Mouse (Mus musculus) heart, embryonic 10.5 days (tissue): ENCODE measurements around the gene Lamtor3. TPM values are rescaled to one million over a fixed set of nuclear protein-coding genes. Genes with fewer than 3 reads are reported as not detected.

Experiments used
- DNase-seq: peaks from one replicate; pipeline ENCODE4 v3.0.0-alpha.2; 2017; ENCODE audit warnings: low spot score
- H3K27ac ChIP-seq: fragments of 300-500 bp; sonication (generic); 2 replicates; pipeline ENCODE4 v1.5.1; 2016; ENCODE audit warnings: mild to moderate bottlenecking
- H3K27me3 ChIP-seq: fragments of 300-500 bp; sonication (generic); 2 replicates; pipeline ENCODE4 v1.6.1; 2016; ENCODE audit warnings: mild to moderate bottlenecking; ENCODE audit not compliant: poor library complexity, insufficient read depth, severe bottlenecking
- H3K36me3 ChIP-seq: fragments of 300-500 bp; sonication (generic); 2 replicates; pipeline ENCODE4 v1.6.1; 2016; ENCODE audit warnings: mild to moderate bottlenecking, moderate library complexity
- H3K4me1 ChIP-seq: fragments of 300-500 bp; sonication (generic); 2 replicates; pipeline ENCODE4 v1.6.1; 2016; ENCODE audit warnings: mild to moderate bottlenecking
- H3K4me3 ChIP-seq: fragments of 300-500 bp; sonication (generic); 2 replicates; pipeline ENCODE4 v1.5.1; 2016; ENCODE audit warnings: mild to moderate bottlenecking, moderate library complexity
- H3K9me3 ChIP-seq: fragments of 300-500 bp; sonication (generic); 2 replicates; pipeline ENCODE4 v1.6.1; 2016; ENCODE audit warnings: mild to moderate bottlenecking, moderate library complexity
- WGBS: fragments of 180-500 bp; shearing (Covaris S2); methylation state at CpG from one replicate; pipeline ENCODE4 v1.1.7; 2016; 5-methylcytosine and 5-hydroxymethylcytosine counted together
- polyA plus RNA-seq: library from polyadenylated mRNA; unstranded; fragments of >200 nt; fragmentation: Nextera tagmentation; extraction: Ambion mirVana; gene quantifications from 2 replicates; pipeline ENCODE4 v1.2.1, GENCODE M21; 2016

Gene Lamtor3
- polyA plus RNA-seq, 1 experiment from 2014 or later, result 99.2 TPM

DNA sequence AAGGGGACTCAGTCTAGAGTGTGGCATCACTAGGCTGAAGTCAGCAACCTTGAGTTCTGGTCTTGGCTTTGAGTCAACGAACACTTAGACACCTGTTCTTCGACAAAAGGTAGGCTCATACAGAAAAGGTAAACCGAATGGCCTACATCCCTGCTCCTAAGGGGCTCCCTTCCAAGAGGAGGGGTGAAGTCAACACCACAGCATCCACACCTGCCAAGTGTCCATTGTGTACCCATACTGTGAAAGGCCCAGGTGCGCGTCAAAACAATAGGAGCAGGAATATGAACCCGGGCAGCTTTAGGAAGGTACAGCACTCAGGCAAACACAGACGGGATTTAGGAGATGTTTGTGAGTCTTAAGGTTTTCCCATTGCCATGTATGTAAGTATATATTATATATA, 54.7 kb downstream of the Lamtor3 start:
- no peak for DNase-seq
- no peak overlapping the region for H3K27ac ChIP-seq
- H3K36me3 ChIP-seq, result no peaks in the 10 kb centered on the region
- peaks cover 36% of the 10 kb centered on the region for H3K4me1 ChIP-seq
- WGBS, result 91% methylated on average over 7 of the region's 7 CpGs
- no peaks in the 10 kb centered on the region for H3K9me3 ChIP-seq
- no peak overlapping the region for H3K4me3 ChIP-seq
- H3K27me3 ChIP-seq, result no peaks in the 10 kb centered on the region

DNA sequence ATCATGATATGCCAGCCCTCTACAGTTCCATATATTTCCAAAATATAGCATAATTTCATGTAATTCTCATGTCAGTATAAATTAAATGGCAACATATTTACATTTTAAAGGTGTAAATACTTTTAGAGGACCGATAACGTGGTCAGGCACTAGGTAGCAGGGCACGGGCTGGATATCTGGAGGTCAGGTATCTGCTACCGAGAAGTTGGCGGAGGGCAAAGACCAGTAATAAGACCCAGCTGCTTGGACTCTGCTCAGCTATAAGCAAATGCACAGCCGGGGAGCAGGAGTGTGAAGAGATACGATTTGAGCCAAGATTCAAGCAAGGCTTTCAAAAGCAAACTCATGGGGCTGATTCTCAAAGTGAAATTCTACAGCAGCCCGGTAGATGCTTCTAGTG, 56.0 kb downstream of the Lamtor3 start:
- DNase-seq, result no peak
- H3K27me3 ChIP-seq, result no peaks in the 10 kb centered on the region
- H3K4me3 ChIP-seq, result no peak overlapping the region
- H3K9me3 ChIP-seq, result no peaks in the 10 kb centered on the region
- H3K4me1 ChIP-seq, result peaks cover 24% of the 10 kb centered on the region; the same call in 1 of the 2 replicates
- WGBS, result 82% methylated on average over 8 of the region's 8 CpGs
- H3K27ac ChIP-seq, result no peak overlapping the region
- H3K36me3 ChIP-seq, result no peaks in the 10 kb centered on the region

DNA sequence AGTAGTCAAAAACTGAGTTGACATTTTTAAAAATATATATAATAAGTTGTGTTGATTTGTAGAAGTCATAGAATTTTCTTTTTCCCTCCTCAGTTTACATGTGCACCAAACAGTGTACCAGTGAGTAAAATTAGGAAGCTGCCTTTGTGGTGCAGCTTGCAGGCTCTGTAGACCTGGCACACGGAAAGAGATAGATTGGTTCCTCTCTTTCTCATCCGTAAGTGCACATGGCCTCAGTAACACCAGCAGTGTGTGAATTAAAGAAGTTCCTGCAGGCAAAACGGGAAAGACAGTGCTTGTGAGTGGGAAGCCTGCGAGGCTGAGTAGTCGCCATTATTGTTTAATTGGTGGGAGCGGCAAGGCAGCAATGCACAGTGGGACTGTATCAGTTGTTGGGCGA, 57.1 kb downstream of the Lamtor3 start:
- H3K4me3 ChIP-seq, result no peak overlapping the region
- no peaks in the 10 kb centered on the region for H3K9me3 ChIP-seq
- H3K36me3 ChIP-seq, result no peaks in the 10 kb centered on the region
- H3K4me1 ChIP-seq, result peaks cover 21% of the 10 kb centered on the region; the same call in 1 of the 2 replicates
- WGBS, result 82% methylated on average over 7 of the region's 7 CpGs
- H3K27ac ChIP-seq, result no peak overlapping the region
- no peaks in the 10 kb centered on the region for H3K27me3 ChIP-seq
- DNase-seq, result no peak

DNA sequence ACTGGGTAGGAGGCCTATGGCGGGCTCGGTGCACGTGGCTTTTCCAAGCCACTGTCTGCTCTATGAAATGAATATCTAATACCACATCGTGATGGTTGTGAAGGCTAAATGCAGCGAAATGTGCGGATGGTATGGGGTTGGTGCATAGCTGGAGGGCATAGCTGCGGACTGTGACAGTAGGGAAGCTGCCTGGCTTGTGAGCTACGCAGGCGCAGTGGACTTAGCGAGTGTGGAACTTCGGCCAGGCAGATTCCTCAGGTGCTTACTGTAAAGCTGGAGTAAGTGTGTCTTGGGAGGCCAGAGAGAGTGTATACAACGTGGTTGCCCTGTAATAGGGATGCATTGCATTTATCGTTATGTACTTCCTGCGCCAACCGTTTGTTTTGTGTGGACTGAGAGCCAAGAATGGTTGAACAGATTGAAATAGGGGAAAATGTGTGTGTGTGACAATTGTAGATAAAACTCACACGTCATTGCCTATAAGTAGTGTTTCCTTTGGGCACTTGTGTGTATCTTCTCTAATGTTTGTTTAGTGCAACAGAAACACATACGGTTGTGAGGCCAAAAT, 57.6 kb downstream of the Lamtor3 start:
- H3K27ac ChIP-seq, result no peak overlapping the region
- H3K4me1 ChIP-seq, result peaks cover 25% of the 10 kb centered on the region; the same call in 1 of the 2 replicates
- no peak for DNase-seq
- no peaks in the 10 kb centered on the region for H3K9me3 ChIP-seq
- no peak overlapping the region for H3K4me3 ChIP-seq
- WGBS, result 92% methylated on average over 17 of the region's 17 CpGs
- H3K36me3 ChIP-seq, result no peaks in the 10 kb centered on the region
- no peaks in the 10 kb centered on the region for H3K27me3 ChIP-seq

DNA sequence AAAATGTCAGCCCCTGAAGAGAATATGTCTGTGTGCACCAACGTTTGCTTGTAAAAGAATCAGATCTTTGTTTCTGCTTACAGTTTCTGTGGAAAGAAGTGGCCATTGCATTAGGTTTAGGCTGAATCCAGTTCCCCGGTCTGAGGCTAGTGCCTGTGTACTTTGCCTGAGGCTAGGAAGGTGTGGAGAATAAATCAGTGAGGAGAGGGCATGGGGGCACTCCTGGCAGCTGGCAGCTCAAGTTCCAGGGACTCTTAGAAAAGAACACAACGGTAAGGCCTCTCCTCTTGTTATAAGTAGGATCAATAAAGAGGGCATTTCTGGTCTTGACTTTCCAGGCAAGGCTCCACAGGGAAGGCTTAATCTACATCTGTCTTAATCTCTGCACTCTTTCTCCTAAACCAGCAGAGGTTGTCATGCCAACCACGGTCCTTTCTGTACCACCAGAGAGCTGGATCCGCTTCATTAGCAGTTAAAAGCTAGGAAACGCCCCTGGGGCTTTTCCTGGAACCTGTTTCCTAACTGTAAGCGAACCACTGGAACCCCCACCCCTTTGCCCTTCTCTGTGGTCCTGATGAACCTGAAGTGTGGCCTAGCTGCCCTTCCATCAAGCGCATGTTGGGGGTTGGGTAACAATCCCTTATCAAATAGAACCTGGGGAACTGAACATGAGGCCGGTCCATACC, 58.8 kb downstream of the Lamtor3 start:
- Histone ChIP-seq H3K9me3 (no peaks in the 10 kb centered on the region), H3K4me1 (peaks cover 26% of the 10 kb centered on the region; the same call in 1 of the 2 replicates), H3K4me3 (no peak overlapping the region), H3K27me3 (no peaks in the 10 kb centered on the region), H3K36me3 (no peaks in the 10 kb centered on the region), H3K27ac (no peak overlapping the region)
- WGBS, result 53% methylated on average over 9 of the region's 9 CpGs
- no peak for DNase-seq

DNA sequence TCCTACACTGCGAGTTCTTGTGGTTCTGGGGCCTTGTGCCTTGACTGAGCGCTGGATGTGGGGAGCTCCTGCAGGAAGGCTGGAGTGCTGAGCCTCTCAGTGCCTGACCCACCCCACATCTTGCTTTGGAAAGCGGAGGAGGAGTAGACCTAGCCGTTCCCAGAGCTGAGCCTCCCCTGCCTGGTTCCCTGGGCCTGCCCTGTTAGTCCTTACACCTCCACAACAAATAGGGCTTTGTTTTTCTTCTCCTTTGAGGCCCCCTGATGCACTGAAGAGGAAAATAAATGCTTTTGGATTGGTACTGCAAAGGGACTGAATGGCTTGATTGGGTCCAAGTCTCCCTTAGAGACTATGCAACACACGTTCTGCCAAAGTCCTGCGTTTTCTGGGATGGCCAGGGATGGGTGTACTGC, 59.3 kb downstream of the Lamtor3 start:
- DNase-seq, result no peak
- 43% methylated on average over 6 of the region's 6 CpGs for WGBS
- Histone ChIP-seq H3K4me1 (peaks cover 21% of the 10 kb centered on the region; the same call in 1 of the 2 replicates), H3K36me3 (no peaks in the 10 kb centered on the region), H3K27me3 (no peaks in the 10 kb centered on the region), H3K9me3 (no peaks in the 10 kb centered on the region), H3K27ac (no peak overlapping the region), H3K4me3 (no peak overlapping the region)

DNA sequence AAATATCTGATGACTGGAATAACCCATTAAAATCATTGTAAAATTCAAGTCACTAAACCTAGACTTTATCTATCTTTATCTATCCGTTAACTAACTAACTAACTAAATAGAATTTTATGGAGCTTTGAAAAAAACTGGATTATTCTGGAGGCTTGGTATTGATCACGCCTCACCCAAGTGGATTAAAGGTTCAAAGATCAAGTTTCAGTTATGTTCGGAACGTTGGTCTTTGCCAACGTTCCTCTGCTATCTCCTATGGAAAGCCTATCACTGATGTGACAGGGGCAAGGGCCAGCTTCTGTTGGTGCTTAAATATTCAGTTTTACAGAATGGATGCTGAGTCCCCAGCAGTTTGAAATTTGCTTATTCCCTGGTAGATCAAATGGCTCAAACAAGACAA, 59.9 kb downstream of the Lamtor3 start:
- Histone ChIP-seq H3K4me3 (no peak overlapping the region), H3K27me3 (no peaks in the 10 kb centered on the region)
- 64% methylated on average over 5 of the region's 5 CpGs for WGBS

More for the DNA sequence above, 59.9 kb downstream of the Lamtor3 start:
- Histone ChIP-seq H3K4me1 (peaks cover 21% of the 10 kb centered on the region; the same call in 1 of the 2 replicates), H3K36me3 (no peaks in the 10 kb centered on the region), H3K9me3 (no peaks in the 10 kb centered on the region), H3K27ac (no peak overlapping the region)
- no peak for DNase-seq

Other genes with a start within 250 kb of the Lamtor3 start
- gene Gm21962, start 247.0 kb upstream of the Lamtor3 start, polyA plus RNA-seq, result not detected in 2 replicates
- 1,437 and 1,931 TPM in 2 replicates for gene H2afz, start 54.0 kb upstream of the Lamtor3 start, polyA plus RNA-seq
- 11.1 and 12.9 TPM in 2 replicates for gene Dnajb14, start 50.8 kb upstream of the Lamtor3 start, polyA plus RNA-seq
- gene Dapp1, start 63.0 kb downstream of the Lamtor3 start, polyA plus RNA-seq, result 8.7 and 9.3 TPM in 2 replicates
- gene 1110002E22Rik, start 146.5 kb downstream of the Lamtor3 start, polyA plus RNA-seq, result 3.2 and 6.8 TPM in 2 replicates
- gene Gm5105, start 148.9 kb downstream of the Lamtor3 start, polyA plus RNA-seq, result 0.20 TPM in 1 of 2 replicates, not detected in the other
- gene Trmt10a, start 224.9 kb downstream of the Lamtor3 start, polyA plus RNA-seq, result 12.7 and 13.7 TPM in 2 replicates
- gene Mttp, start 226.5 kb downstream of the Lamtor3 start, polyA plus RNA-seq, result 9.0 and 19.0 TPM in 2 replicates